Mouse (Mus musculus): Measurements from ENCODE around the gene Cend1. TPM values are rescaled to one million over a fixed set of nuclear protein-coding genes. Genes with fewer than 3 reads are reported as not detected.

Gene Cend1
- polyA plus RNA-seq, 1 experiment from 2014 or later: not detected

DNA sequence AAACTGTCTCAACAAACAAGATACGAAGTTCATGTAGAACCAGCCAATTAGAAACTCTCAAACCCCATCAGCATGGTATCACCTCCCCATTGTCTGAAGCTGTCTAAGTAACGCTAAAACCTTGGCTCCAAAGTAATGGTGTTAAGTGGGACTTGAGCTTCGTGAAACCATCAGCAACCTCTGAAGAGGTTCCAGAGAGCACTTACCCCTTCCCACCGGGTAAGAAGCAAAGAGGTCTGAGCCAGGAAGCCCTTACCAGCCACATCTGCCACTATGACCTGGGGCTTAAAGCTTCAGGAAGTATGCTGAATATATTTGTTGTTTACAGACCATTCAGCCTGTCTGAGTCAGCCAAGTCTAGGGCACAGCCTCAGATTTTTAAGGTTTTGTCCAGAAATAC, 23.8 kb downstream of the Cend1 start:
- Histone ChIP-seq H3K27me3 (ENCODE audit: insufficient read depth, low read length) (no peaks in the 10 kb centered on the region), H3K9ac (no peak overlapping the region), H3K36me3 (ENCODE audit: insufficient read depth) (peaks cover 60% of the 10 kb centered on the region), H3K4me2 (no peak overlapping the region), H3K27ac (ENCODE audit: low read depth) (no peak overlapping the region), H3K4me3 (ENCODE audit: low read depth, low read length) (no peak overlapping the region), H3K4me1 (ENCODE audit: insufficient read depth) (no peaks in the 10 kb centered on the region), H3K9me3 (ENCODE audit: low read depth, low read length) (no peaks in the 10 kb centered on the region)
- WGBS: 53% methylated on average over 4 of the region's 4 CpGs
- no peak for TF ChIP-seq CTCF (IDR thresholded peaks at IDR 0.05; ENCODE audit: low read depth)
- ATAC-seq (ENCODE audit: insufficient read depth) (no peak), DNase-seq (no peak)

DNA sequence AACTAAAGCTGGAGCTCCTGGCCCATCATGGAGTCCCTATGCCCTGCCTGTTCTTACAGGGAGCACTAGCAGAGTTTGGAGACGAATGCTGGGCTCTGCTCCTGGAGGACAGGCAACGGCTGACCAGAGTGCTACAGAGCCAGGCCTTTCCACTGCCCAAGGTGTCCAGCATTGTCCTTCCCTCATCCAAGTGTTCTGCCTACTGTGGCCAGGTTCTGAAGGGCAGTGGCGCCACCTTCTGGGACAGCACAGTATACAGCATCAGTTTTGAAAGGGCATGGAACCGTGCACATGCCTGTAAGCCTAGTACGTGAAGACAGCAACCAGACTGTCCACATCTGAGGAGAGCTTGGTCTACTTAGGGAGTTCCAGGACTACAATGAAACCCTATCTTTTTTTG, 26.0 kb downstream of the Cend1 start:
- no peak overlapping the region for H3K27ac ChIP-seq (ENCODE audit: low read depth)
- H3K36me3 ChIP-seq (ENCODE audit: insufficient read depth): peaks cover 58% of the 10 kb centered on the region
- no peaks in the 10 kb centered on the region for H3K4me1 ChIP-seq (ENCODE audit: insufficient read depth)
- TF ChIP-seq CTCF (IDR thresholded peaks at IDR 0.05; ENCODE audit: low read depth): peak; percentile 87
- no peak overlapping the region for H3K9ac ChIP-seq
- no peak overlapping the region for H3K4me2 ChIP-seq
- WGBS: 53% methylated on average over 5 of the region's 5 CpGs
- peak; percentile 72 for ATAC-seq (ENCODE audit: insufficient read depth)
- peak; percentile 68 for DNase-seq
- no peak overlapping the region for H3K4me3 ChIP-seq (ENCODE audit: low read depth, low read length)
- no peaks in the 10 kb centered on the region for H3K27me3 ChIP-seq (ENCODE audit: insufficient read depth, low read length)
- no peaks in the 10 kb centered on the region for H3K9me3 ChIP-seq (ENCODE audit: low read depth, low read length)

DNA sequence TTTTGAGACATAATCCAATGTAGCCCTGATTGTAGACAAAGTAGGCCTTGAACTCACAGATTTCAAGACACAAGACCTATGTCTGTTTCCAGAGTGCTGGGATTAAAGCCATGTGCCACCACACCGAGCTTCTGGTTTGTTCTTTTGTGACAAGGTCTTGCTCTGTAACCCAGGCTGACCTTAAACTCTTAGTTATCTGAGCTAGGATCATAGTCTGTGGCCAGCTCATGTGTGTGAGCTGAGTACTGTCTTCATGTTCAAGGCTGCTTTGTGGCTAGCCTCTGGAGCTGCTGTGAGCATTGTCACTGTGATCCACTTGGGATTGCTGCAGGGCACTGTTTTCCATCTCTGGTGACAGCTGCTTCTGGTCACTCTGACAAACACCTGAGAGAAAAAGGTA, 33.9 kb downstream of the Cend1 start:
- peaks cover 3% of the 10 kb centered on the region; the same call in 1 of the 2 replicates for H3K4me1 ChIP-seq (ENCODE audit: insufficient read depth)
- H3K27ac ChIP-seq (ENCODE audit: low read depth): no peak overlapping the region
- ATAC-seq (ENCODE audit: insufficient read depth) (no peak), DNase-seq (no peak)
- 87% methylated on average over 1 of the region's 1 CpGs for WGBS
- H3K9me3 ChIP-seq (ENCODE audit: low read depth, low read length): no peaks in the 10 kb centered on the region
- no peak overlapping the region for H3K4me3 ChIP-seq (ENCODE audit: low read depth, low read length)
- H3K4me2 ChIP-seq: no peak overlapping the region
- no peaks in the 10 kb centered on the region for H3K27me3 ChIP-seq (ENCODE audit: insufficient read depth, low read length)
- no peak for TF ChIP-seq CTCF (IDR thresholded peaks at IDR 0.05; ENCODE audit: low read depth)
- H3K9ac ChIP-seq: no peak overlapping the region
- H3K36me3 ChIP-seq (ENCODE audit: insufficient read depth): peaks cover 38% of the 10 kb centered on the region

DNA sequence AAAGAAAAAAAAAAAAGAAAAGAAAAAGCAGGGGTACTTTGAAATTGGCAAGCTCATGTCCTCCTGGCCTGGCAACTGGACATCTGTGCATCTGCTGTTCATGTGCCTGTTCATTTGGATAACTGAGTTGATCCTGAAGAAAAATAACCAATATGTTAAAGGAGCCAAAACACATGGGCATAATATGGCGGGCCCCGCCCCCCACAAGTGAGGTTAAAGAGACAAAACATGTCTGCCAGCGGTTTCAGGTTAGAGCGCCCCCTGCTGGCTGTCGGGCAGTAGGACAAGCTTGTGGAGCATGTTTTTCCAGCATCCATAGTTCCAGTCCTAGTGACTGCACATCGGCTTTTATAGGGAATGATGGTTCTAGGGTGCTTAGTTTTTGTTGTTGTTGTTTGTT, 34.5 kb downstream of the Cend1 start:
- Histone ChIP-seq H3K4me3 (ENCODE audit: low read depth, low read length) (no peak overlapping the region), H3K27me3 (ENCODE audit: insufficient read depth, low read length) (no peaks in the 10 kb centered on the region), H3K36me3 (ENCODE audit: insufficient read depth) (peaks cover 32% of the 10 kb centered on the region), H3K9ac (no peak overlapping the region), H3K27ac (ENCODE audit: low read depth) (no peak overlapping the region), H3K9me3 (ENCODE audit: low read depth, low read length) (no peaks in the 10 kb centered on the region), H3K4me2 (no peak overlapping the region), H3K4me1 (ENCODE audit: insufficient read depth) (peaks cover 3% of the 10 kb centered on the region; the same call in 1 of the 2 replicates)
- ATAC-seq (ENCODE audit: insufficient read depth): no peak
- peak; percentile 80 for DNase-seq
- WGBS: 22% methylated on average over 6 of the region's 6 CpGs
- TF ChIP-seq CTCF (IDR thresholded peaks at IDR 0.05; ENCODE audit: low read depth): peak; percentile 89

DNA sequence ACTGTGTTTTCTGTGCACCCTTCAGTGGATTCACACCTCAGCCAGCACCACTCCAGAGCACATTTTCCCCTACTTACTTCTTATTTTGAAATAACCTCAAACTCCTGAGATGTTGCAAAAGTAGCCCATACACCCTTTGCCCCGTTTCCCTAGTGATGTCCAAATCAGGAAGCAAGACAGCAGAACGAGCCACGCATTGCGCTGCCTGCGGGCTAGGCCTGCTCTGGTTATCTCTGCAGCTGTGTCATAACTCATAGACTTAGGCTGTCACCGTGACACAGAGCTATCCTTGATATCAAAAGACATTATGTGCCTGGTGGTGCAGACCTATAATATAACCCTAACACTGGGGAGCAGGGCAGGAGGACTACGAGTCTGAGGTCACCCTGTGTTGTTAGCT, 35.1 kb downstream of the Cend1 start:
- H3K27me3 ChIP-seq (ENCODE audit: insufficient read depth, low read length): no peaks in the 10 kb centered on the region
- WGBS: 81% methylated on average over 7 of the region's 7 CpGs
- no peak for TF ChIP-seq CTCF (IDR thresholded peaks at IDR 0.05; ENCODE audit: low read depth)
- 0 out of 2 replicates have a peak overlapping the region, but pooled peaks have one; percentile 12 for H3K27ac ChIP-seq (ENCODE audit: low read depth)
- H3K4me1 ChIP-seq (ENCODE audit: insufficient read depth): peaks cover 3% of the 10 kb centered on the region; the same call in 1 of the 2 replicates
- H3K9ac ChIP-seq: no peak overlapping the region
- no peak for ATAC-seq (ENCODE audit: insufficient read depth)
- H3K4me2 ChIP-seq: no peak overlapping the region
- H3K36me3 ChIP-seq (ENCODE audit: insufficient read depth): peaks cover 27% of the 10 kb centered on the region
- no peak for DNase-seq
- no peaks in the 10 kb centered on the region for H3K9me3 ChIP-seq (ENCODE audit: low read depth, low read length)
- no peak overlapping the region for H3K4me3 ChIP-seq (ENCODE audit: low read depth, low read length)

DNA sequence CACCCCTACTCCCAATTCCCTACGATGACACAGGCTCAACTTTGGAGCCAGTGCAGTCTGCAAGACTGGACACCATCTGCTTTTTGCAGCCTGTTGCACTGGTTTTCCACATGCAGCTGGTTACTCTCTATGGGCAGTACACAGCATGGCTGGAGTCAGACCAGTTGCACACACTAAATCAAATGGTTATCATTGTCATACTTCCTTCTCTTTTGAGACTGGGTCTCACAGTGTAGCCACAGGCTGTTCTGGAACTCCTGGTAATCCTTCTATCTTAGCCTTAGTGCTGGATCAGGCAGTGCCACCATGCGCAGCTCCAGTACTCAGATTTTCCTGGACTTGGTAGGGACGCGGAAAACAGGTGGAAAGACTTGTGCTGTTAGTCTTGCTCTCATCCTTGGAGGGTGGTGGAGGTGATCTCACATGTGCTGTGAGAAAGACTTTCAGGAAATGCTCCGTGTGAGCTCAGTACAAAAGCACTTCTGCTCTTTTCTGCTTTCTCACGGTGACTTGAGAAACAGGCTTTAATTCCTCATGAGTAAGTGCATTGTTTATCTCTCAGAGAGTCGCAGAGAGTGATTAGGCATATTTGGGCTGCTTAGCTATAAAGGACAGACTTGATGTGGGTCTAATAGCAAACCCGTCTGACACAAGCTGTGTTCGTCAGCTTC, 36.6 kb downstream of the Cend1 start:
- no peak for DNase-seq
- no peaks in the 10 kb centered on the region for H3K27me3 ChIP-seq (ENCODE audit: insufficient read depth, low read length)
- peak overlapping the region; percentile 4; the same call in 1 of the 2 replicates for H3K27ac ChIP-seq (ENCODE audit: low read depth)
- H3K36me3 ChIP-seq (ENCODE audit: insufficient read depth): peaks cover 12% of the 10 kb centered on the region; the same call in 1 of the 2 replicates
- TF ChIP-seq CTCF (IDR thresholded peaks at IDR 0.05; ENCODE audit: low read depth): no peak
- peaks cover 3% of the 10 kb centered on the region; the same call in 1 of the 2 replicates for H3K4me1 ChIP-seq (ENCODE audit: insufficient read depth)
- H3K4me2 ChIP-seq: peak overlapping the region; percentile 83
- 34% methylated on average over 9 of the region's 9 CpGs for WGBS
- no peak; the same call in 1 of the 2 replicates for ATAC-seq (ENCODE audit: insufficient read depth)
- H3K4me3 ChIP-seq (ENCODE audit: low read depth, low read length): peak overlapping the region; percentile 70
- no peaks in the 10 kb centered on the region for H3K9me3 ChIP-seq (ENCODE audit: low read depth, low read length)
- peak overlapping the region; percentile 30 for H3K9ac ChIP-seq

DNA sequence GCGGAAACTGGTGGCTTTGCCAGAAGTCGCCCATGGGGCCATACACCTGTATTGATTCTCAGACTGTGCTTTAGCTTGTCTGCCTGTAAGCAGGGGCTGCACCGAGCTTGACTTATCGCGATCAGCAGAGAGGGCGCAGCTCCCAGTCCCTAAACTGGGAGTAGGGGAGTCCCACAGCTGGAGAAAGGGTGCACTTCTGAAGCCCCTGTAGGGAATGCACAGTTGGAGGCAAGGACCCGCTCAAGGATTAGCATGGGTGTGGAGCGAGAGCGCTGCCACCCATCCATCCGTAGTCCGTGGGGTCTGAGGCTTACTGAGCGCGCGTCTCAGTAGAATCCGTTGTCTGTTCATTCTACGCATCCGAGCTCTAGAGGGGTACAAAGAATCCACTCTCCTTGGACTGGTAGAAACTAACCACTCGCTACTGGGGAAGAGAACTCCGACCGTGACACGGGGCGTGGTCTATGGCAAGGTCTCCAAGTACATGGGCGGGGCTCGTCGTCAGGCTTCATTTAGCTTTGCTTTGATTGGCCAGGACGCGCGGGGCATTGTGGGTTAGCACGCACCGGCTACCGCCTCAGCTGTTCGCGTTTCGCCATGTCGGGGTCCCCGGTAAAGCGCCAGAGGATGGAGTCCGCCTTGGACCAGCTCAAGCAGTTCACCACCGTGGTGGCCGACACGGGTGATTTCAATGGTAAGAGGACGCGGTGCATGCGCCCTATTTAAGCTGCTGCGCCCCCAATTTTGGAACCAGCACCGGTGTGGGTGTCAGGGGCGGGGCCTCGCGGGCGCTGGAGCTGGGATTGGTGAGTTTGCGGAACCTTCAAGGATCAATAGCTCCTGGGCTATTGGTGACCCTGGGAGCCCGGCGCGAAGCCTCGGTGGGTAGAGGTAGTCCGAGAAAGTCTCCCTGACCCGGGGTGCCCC, 37.4 kb downstream of the Cend1 start, which contains the start of gene Taldo1:
TSS of gene Taldo1 (plus strand) at position 575 of the 927 bp plus-strand sequence.
- no peak for TF ChIP-seq CTCF (IDR thresholded peaks at IDR 0.05; ENCODE audit: low read depth)
- Histone ChIP-seq H3K27me3 (ENCODE audit: insufficient read depth, low read length) (no peaks in the 10 kb centered on the region), H3K27ac (ENCODE audit: low read depth) (peak within 1 kb of the TSS; percentile 74), H3K36me3 (ENCODE audit: insufficient read depth) (peaks cover 12% of the 10 kb centered on the region; the same call in 1 of the 2 replicates), H3K9me3 (ENCODE audit: low read depth, low read length) (no peaks in the 10 kb centered on the region), H3K9ac (peak within 1 kb of the TSS; percentile 60), H3K4me2 (peak within 1 kb of the TSS; percentile 83), H3K4me3 (ENCODE audit: low read depth, low read length) (peak within 1 kb of the TSS; percentile 70), H3K4me1 (ENCODE audit: insufficient read depth) (peaks cover 3% of the 10 kb centered on the region; the same call in 1 of the 2 replicates)
- DNase-seq: peak; percentile 98
- ATAC-seq (ENCODE audit: insufficient read depth): peak; percentile 94
- under 1% methylated on average over 57 of the region's 57 CpGs for WGBS
